Mouse (Mus musculus): ENCODE data around the gene Cyp2c68. TPM values are rescaled to one million over a fixed set of nuclear protein-coding genes. Genes with fewer than 3 reads are reported as not detected.
"Not testable (repeated sequence)": the region's sequence is repeated elsewhere in the genome, so short reads cannot be mapped to it uniquely, and the experiment has no call there.

The Cyp2c68 gene
- total RNA-seq (2021) = not detected
- long read RNA-seq, experiment 1 = 0 reads
- long read RNA-seq, experiment 2 = 0 reads

DNA sequence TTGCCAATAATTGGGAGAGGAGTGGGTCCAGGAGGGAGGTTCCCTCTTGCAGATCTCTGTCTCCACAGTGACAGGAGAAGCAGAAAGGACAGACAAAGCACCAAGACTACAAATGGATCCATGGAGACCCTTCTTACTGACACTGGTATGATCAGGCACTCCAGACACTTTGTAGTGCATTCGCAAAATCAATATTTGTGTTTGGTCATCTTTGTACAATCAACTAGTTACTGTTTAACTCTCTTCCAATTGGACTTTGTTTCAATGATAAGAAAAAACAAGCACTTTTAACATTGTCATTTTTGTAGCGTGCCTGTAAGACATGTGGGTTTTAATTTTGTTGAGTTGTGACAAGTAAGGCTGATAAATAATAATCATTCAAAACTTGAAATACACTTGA is at the start of gene Cyp2c68:
Cyp2c68 (minus strand) TSS at position 135 of the 400 bp plus-strand sequence.
- DNase-seq = no peak

DNA sequence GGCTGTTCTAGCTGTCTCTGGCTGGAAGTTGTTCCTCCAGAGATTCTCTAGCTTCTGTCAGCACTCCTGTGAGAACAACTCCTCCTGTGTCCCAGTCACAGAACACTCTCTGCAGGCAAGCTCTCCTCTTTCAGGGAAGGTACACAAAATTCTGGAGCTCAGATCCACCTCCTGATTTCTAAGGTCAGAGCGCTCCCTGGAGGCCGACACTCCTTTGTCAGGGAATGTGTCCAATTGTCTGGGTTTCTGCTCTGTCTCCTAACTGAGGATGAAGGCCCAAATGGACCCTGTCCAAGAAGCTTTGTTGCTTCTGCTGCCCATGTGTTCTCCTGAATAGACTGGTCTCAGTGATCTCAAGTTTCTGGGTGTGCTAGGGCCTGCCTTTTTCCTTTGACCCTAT is 44.6 kb upstream of the Cyp2c68 start:
- DNase-seq = not testable (repeated sequence)

DNA sequence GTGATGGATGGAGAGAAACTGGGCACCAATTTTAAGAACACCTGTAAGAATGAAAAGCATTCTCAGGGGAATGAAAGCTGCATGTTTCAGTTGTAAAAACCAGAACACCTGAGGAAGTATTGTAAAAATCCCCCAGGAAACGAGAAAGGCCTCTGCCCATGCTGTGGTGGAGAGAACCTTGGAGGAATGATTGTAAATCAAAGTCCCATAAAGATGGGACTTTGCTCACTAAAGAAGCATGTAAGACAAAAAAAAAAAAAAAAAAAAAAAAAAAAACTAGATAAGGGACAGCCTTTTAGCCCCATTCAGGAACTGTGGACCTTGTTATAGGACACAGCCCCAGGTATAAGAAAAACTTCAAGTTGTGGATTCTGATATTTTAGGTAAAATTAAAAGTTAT is 4.5 kb upstream of the Cyp2c68 start:
- DNase-seq = no peak

DNA sequence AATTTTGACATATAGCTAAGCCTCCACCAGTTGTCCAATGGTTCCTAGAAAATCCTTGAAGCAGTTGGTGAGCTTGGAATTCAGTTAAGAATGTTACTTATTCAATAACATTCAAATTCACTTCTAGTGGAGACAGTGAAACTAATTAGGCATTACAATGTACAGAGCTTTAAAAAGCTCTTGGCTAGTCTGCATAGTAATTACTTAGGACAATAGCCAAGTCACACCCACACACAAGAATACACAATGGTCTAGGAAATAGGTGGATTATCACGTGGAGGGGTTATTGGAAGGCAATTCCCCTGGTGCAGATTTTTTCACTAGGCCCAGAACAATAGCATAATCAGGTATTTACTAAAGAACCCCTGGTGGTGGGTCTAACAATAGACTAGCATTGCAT is 3.5 kb upstream of the Cyp2c68 start:
- not testable (repeated sequence) for DNase-seq

DNA sequence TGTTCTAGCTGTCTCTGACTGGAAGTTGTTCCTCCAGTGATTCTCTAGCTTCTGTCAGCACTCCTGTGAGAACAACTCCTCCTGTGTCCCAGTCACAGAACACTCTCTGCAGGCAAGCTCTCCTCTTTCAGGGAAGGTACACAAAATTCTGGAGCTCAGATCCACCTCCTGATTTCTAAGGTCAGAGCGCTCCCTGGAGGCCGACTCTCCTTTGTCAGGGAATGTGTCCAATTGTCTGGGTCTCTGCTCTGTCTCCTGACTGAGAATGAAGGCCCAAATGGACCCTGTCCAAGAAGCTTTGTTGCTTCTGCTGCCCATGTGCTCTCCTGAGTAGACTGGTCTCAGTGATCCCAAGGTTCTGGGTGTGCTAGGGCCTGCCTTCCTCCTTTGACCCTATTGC is 29.7 kb downstream of the Cyp2c68 start:
- not testable (repeated sequence) for DNase-seq

DNA sequence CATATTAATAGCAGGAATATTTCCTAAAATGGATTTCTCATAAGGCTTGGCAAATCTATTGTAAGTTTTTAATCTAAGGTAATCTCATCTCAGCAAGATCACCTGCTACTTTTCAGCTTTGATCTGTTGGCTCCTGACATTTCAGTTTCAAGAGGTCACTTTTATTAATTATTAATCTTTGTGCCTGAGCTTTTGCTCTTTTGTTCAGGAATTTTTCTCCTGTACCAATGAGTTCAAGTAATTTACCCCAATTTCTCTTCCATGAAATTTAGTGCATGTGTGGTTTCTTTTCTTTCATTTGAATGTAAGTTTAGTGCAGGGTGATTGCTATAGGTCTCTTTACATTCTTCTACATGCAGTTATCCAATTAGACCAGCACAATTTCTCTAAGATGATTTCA is 75.2 kb downstream of the Cyp2c68 start:
- not testable (repeated sequence) for DNase-seq

DNA sequence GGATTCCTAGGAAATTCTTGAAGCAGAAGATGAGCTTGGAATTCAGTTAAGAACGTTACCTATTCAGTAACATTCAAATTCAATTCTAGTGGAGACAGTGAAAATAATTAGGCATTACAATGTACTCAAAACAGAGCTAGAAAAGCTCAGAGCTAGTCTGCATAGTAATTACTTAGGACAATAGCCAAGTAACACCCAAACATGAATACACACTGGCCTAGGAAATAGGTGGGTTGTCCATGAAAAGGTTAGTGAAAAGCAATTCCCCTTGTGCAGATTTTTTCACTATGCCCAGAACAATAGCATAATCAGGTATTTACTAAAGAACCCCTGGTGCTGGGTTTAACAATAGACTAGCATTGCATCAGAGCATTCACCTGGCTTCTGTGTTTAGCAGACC is 88.5 kb downstream of the Cyp2c68 start:
- DNase-seq = no peak

DNA sequence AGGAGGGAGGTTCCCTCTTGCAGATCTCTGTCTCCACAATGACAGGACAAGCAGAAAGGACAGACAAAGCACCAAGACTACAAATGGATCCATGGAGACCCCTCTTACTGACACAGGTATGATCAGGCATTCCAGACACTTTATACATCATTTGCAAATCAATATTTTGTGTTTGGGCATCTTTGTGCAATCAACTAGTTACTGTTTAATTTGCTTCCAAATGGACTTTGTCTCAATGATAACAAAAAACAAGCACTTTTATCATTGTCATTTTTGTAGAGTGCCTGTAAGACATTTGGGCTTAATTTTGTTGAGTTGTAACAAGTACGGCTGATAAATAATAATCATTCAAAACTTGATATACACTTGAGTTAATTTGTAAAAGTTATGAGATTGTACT is 91.9 kb downstream of the Cyp2c68 start, which contains the start of gene Cyp2c67:
Cyp2c67 (minus strand) TSS at position 114 of the 400 bp plus-strand sequence.
- no peak for DNase-seq

DNA sequence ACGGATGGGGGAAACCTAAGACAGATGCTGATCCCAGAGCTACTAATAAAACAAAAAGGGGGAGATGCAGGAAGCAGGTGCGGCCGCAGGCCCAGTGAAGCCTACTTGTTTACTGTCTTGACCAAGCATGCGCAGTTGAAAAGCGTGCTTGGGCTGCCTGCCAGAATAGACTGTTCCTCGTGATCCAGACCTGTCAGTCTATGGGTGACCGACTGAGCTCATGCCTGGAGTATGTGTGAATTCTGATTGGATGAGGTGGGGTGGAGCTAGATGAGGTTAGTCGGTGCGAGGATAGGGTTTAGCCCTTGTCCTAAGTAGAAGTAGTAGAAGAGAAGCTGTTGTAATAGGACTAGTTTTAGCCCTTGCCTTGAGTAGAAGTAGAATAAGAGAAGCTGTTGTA is 93.3 kb downstream of the Cyp2c68 start:
- no peak for DNase-seq

DNA sequence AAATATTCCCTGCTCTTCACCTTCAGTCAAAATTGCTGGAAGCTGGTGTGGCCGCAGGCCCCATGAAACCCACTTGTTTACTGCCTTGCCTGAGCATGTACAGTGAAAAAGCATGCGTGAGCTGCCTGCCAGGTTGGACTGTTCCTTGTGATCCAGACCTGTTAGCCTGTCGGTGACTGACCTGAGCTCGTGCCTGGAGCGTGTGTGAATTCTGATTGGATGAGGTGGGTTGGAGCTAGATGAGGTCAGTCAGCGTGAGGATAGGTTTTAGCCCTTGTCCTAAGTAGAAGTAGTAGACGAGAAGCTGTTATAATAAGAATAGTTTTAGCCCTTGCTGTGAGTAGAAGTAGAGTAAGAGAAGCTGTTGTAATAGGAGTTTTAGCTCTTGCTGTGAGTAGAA is 96.3 kb downstream of the Cyp2c68 start:
- DNase-seq = not testable (repeated sequence)

Other genes starting within 250 kb of the Cyp2c68 start
- gene Cyp2c39, start 230.2 kb downstream of the Cyp2c68 start, total RNA-seq (2021) = not detected
- gene Cyp2c67, start 92.0 kb downstream of the Cyp2c68 start, total RNA-seq (2021) = not detected
- gene Cyp2c40, start 71.8 kb upstream of the Cyp2c68 start, total RNA-seq (2021) = not detected
- gene Cyp2c69, start 145.7 kb upstream of the Cyp2c68 start, total RNA-seq (2021) = not detected

All from heart, adult 18-20 months (tissue).